Mouse (Mus musculus) heart, adult 18-20 months (tissue): Measurements from ENCODE around the gene Atp8b4. TPM values are rescaled to one million over a fixed set of nuclear protein-coding genes. Genes with fewer than 3 reads are reported as not detected.

Experiments used
- DNase-seq, 2 experiments: peaks; one replicate each; pipeline ENCODE4 v3.0.0; 2021 to 2022; ENCODE audit warnings: mixed read lengths in 1 of 2
- total RNA-seq, 2 experiments: library from RNA; stranded (reverse); gene quantifications; 2 replicates each; pipeline ENCODE4 v1.2.3; 2021

Atp8b4 gene
- total RNA-seq, 2 experiments from 2014 or later = 0.32 to 0.82 TPM

- no peak for DNase-seq
These were observed 212.5 kb downstream of the Atp8b4 start for GRCm38 (mm10) chr2:126287942-126288341.

GRCm38 (mm10) chr2:126286420-126286819 lies 214.1 kb downstream of the Atp8b4 start:
- DNase-seq = no peak

GRCm38 (mm10) chr2:126284071-126284470 lies 216.4 kb downstream of the Atp8b4 start:
- DNase-seq = no peak

- DNase-seq = no peak
These were observed 217.4 kb downstream of the Atp8b4 start for GRCm38 (mm10) chr2:126283086-126283485.

GRCm38 (mm10) chr2:126275511-126275910 lies 225.0 kb downstream of the Atp8b4 start:
- DNase-seq = no peak

- DNase-seq = no peak
These were observed 225.6 kb downstream of the Atp8b4 start for GRCm38 (mm10) chr2:126274826-126275405.

GRCm38 (mm10) chr2:126274311-126274710 lies 226.2 kb downstream of the Atp8b4 start:
- no peak for DNase-seq

Other genes starting within 250 kb of the Atp8b4 start
- gene Slc27a2, start 51.7 kb upstream of the Atp8b4 start, total RNA-seq = 1 to 10 TPM in 1 of 2 experiments, under 1 TPM in 1; 0.10 to 3.5 TPM
- 1 to 10 TPM; 1.5 to 2.2 TPM for gene Hdc, start 118.6 kb upstream of the Atp8b4 start, total RNA-seq
- 10 to 100 TPM in 1 of 2 experiments, 1 to 10 TPM in 1; 8.8 to 10.0 TPM for gene Gabpb1, start 175.7 kb upstream of the Atp8b4 start, total RNA-seq
- 10 to 100 TPM; 27.3 to 29.9 TPM for gene Usp8, start 206.7 kb upstream of the Atp8b4 start, total RNA-seq